Mouse (Mus musculus) cerebellum, adult 18-20 months (tissue): ENCODE results near the gene Psma7.

Experiments
- DNase-seq, 2 experiments: peaks; one replicate each; pipeline ENCODE4 v3.0.0; 2021

The Psma7 gene

GRCm38 (mm10) chr2:180042256-180042857 lies at the start of gene Psma7, which contains the start of gene Ss18l1:
Gene Psma7, minus strand, starts transcription at chr2:180042433.
Gene Ss18l1, plus strand, starts transcription at chr2:180042509.
- peak; percentile 91 to 94 for DNase-seq

- no peak for DNase-seq
These were observed 48.1 kb upstream of the Psma7 start for GRCm38 (mm10) chr2:180090285-180090684.

- DNase-seq, result no peak
These were observed 45.2 kb upstream of the Psma7 start for GRCm38 (mm10) chr2:180087472-180087871.

- no peak for DNase-seq
These were observed 44.4 kb upstream of the Psma7 start for GRCm38 (mm10) chr2:180086637-180087027.

GRCm38 (mm10) chr2:180085926-180086636 lies 43.8 kb upstream of the Psma7 start:
- peak; percentile 30 to 47 for DNase-seq

- DNase-seq, result no peak
These were observed 42.3 kb upstream of the Psma7 start for GRCm38 (mm10) chr2:180084565-180084964.

- no peak for DNase-seq
These were observed 40.8 kb upstream of the Psma7 start for GRCm38 (mm10) chr2:180083063-180083462.

- no peak for DNase-seq
These were observed 38.4 kb upstream of the Psma7 start for GRCm38 (mm10) chr2:180080680-180081079.

GRCm38 (mm10) chr2:180077622-180078021 lies 35.4 kb upstream of the Psma7 start:
- no peak for DNase-seq

- no peak for DNase-seq
These were observed 30.7 kb upstream of the Psma7 start for GRCm38 (mm10) chr2:180072886-180073285.

- DNase-seq, result no peak
These were observed 29.4 kb upstream of the Psma7 start for GRCm38 (mm10) chr2:180071671-180072070.

GRCm38 (mm10) chr2:180070481-180071453 lies 28.5 kb upstream of the Psma7 start, which contains the start of gene Mtg2:
Gene Mtg2, plus strand, starts transcription at chr2:180070588.
- DNase-seq, result peak; percentile 94 to 97

- no peak for DNase-seq
These were observed 27.7 kb upstream of the Psma7 start for GRCm38 (mm10) chr2:180069770-180070480.

- no peak for DNase-seq
These were observed 21.3 kb upstream of the Psma7 start for GRCm38 (mm10) chr2:180063338-180064131.

GRCm38 (mm10) chr2:180053001-180053400 lies 10.8 kb upstream of the Psma7 start:
- DNase-seq, result no peak

GRCm38 (mm10) chr2:180051986-180052733 lies 9.9 kb upstream of the Psma7 start:
- peak in 1 of 2 experiments; percentile 24 for DNase-seq

GRCm38 (mm10) chr2:180050986-180051385 lies 8.8 kb upstream of the Psma7 start:
- peak; percentile 89 to 93 for DNase-seq

- no peak for DNase-seq
These were observed 5.9 kb upstream of the Psma7 start for GRCm38 (mm10) chr2:180047980-180048635.

GRCm38 (mm10) chr2:180047580-180047979 lies 5.3 kb upstream of the Psma7 start:
- DNase-seq, result no peak

- peak; percentile 41 to 44 for DNase-seq
These were observed 3.0 kb upstream of the Psma7 start for GRCm38 (mm10) chr2:180045283-180045682.
